Mouse (Mus musculus) left cerebral cortex, postnatal 4 days (tissue): ENCODE measurements at regions not wholly inside any gene's neighbourhood (a gene's known extent, or its start where the extent isn't known, plus 50 kb on each side); places are given as distances from the start of the nearest gene placed in this dataset.

Experiments used
- DNase-seq: peaks from one replicate; pipeline ENCODE4 v3.0.0-alpha.2; 2022
- intact Hi-C: fragments of 180-260 bp; cut with DNase I; formaldehyde crosslinking; loops from one replicate; pipeline ENCODE4 v1.15.1; 2025

DNA sequence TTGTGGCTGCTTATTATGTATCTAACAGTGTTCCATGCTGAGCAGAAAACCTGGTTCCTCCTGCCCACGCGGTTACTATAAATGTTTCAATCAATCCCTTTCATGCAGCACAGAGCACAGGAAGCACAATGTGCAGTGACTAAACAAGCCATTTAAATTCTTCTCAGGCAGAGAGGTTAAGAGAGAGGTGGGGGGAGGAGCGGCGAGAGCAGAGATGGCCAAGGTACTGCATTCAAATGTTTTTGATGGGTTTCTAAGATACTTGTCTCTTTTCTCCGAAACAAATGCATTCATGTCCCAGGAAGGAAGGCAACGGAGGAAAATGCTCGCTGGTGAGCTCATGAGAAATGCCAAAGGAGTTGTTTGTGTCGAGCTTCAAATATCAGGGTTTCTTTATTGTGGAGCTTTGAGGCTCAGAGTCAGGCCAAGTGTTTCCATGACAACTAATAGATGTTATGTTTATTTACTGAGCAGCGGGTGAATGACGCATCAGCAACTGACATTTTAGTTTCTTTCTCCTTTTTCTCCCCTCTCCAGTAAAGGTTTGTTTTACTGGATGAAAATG is 122.8 kb upstream of the Npvf start:
- peak; percentile 70 for DNase-seq
- intact Hi-C loops, result no loop called here

DNA sequence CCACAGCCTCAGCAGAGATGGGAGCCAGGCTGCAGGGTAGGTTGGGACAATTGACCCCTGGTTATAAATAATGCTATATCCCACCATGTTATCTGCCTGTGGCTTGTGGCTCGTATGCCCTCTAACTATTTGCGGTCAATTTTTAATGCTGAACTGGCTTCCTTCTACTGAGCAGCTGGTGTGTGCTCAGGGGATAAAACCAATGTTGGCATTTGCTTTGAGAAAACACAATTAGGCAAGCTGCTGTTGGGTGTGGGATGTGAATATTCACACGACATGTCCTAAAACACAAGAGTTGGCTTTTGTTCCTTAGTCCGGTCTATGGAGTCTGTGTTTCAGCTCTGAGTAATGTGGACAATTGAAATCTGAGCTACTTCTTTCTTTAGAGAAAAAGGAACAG is 123.6 kb upstream of the Npvf start:
- intact Hi-C loops, result no loop called here
- no peak for DNase-seq

DNA sequence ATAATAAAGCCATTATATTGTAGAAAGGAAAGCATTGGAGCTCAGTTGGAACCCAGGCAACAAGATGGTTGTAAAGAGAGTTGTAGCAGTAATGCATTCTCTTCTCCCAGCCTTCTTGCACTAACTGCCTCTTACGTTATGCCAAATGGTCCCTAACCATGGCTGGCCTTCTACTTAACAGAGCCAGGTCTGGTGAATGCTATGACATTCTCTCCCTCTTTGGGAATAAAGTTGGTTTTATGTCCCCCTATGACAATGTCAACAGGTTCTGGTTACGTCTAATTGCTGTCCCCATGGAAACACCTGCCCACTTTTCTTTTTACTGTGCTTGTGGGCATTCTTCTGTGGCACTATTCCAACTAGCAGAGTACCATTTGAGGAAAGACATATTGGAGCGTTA is 126.4 kb upstream of the Npvf start:
- intact Hi-C loops, result no loop called here
- no peak for DNase-seq

DNA sequence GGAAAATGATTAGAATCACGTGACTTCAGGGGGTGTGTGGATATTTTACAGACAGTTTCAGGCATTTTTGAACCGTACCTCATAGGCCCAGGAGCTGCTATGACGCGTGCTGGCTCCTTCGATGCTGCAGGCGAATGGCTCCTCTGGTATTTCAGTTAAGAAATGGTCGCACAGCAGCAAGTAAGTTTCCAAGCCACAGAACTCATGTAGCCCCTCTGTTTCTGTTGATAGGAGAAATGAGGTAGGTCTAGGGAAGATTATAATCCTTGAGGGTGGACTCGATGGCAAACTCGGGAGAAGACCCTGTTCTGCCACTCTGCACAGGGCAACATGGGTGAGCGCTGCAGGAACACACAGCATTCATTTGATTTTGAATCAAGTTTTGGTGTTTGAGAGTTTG is 127.0 kb upstream of the Npvf start:
- intact Hi-C loops, result no loop called here
- no peak for DNase-seq

DNA sequence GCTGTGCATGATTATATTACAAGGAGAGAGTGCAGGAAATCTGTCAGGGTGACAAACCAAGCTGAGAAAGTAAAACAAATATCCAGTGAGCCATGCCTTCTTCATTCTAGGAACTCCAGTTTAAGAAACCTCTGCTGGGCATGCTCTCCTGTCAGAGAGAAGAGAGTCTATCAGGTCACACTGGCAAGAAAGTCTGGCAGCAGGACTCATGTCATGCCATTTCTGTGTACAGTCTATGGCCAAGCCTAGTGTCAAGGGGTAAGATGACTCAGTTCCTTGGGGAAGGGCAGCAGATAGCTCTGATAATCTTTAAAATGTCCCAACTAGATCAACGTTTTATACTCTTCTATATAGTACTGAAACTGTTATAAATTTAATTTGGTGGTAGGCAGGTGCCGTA is 128.0 kb upstream of the Npvf start:
- no peak for DNase-seq
- intact Hi-C loops, result no loop called here

DNA sequence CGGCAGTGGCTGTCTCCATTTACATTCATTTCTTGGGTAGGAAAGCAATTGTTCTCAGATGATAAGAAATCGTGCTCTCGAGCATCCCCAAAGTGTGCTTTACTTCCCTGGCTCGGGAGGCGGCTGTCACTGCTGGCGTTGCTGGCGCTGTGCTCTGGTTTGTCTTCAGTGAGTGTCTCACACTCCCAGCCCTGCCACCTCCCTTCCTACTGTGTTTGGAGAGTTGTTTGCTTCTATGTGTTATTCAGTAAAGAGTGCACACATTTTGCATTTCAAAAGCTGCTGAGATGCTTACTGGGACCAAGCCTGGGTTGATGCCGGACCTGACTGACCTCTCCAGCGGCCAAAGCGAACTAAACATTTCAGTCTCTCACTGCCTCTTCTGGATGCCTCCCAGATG is 129.3 kb upstream of the Npvf start:
- intact Hi-C loops, result no loop called here
- peak; percentile 74 for DNase-seq

DNA sequence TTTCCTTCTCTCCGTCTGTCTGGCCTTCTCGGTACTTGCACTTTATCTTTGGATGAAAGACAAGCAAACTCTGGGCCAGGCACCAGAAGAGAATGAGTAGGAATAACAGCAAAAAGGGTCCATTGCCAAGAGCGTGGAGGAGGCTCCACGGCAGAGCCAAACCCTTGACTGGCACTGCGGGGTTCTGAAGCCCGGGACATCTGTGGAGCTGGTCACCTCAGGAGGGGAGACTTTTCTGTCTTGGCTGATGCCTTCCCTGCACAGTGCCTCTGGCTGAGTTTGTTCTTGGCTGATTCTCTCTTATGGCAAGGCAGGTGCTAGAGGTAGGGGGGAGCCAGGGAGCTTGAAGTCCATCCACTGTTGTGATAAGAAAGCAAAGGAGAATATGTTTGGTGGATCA is 130.1 kb upstream of the Npvf start:
- intact Hi-C loops, result no loop called here
- DNase-seq, result peak; percentile 83

DNA sequence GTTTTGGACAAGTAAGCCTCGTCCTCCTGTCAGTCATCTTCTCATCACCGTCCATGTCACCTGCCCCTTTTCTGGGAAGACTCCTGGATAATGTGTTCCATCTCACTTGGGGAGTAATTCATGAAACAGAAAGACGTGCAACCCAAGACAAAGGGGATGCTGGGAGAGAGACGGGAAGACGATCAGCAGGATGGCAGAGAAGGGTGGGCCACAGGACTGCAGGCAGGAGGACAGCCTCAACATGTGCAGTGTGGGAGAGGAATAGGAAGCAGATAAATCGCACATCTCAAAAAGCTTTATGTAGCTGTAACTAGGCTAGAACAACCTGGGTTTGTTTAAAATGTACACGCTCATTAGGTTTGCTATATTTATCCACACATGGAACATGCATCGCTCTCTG is 133.4 kb upstream of the Npvf start:
- intact Hi-C loops, result no loop called here
- no peak for DNase-seq

DNA sequence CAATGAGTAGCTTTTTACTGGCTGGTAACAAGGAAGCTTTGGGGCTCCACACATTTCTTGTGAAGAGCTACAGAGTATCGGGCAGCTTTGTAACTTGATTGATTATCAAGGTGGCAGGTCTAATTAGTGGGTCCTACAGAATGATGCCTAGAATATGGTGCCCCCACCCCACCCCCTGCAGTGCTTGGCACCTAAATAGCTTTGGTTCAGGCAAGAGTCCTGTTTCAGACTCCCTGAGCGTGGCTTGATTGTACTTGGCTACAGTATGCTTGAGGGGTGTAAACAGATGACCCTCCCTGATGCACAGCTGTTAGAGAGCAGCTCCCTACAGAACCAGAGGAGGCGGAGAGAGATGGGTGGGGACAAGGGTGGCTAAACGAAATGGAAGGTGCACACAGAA is 145.7 kb upstream of the Npvf start:
- intact Hi-C loops, result no loop called here
- peak; percentile 73 for DNase-seq

DNA sequence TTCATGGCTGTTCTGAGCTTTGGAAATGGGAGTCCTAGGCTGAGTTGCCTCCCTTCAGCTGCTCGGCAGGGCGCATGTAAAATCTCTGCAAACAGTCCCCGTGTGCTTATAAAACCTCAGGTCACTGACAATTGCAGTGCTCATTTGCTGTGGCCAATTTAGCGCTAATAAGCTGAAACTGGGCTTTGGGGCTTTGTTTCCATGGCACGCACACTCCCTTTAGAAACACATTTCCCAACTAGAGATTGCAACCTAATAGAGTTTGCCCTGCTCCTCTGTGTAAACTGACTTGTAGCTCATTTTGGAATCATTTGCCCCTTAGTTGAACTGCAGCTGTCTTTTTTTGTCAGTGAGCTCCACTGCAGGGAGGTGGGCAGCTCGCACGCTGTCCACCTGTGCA is 148.7 kb upstream of the Npvf start:
- intact Hi-C loops, result no loop called here
- no peak for DNase-seq

DNA sequence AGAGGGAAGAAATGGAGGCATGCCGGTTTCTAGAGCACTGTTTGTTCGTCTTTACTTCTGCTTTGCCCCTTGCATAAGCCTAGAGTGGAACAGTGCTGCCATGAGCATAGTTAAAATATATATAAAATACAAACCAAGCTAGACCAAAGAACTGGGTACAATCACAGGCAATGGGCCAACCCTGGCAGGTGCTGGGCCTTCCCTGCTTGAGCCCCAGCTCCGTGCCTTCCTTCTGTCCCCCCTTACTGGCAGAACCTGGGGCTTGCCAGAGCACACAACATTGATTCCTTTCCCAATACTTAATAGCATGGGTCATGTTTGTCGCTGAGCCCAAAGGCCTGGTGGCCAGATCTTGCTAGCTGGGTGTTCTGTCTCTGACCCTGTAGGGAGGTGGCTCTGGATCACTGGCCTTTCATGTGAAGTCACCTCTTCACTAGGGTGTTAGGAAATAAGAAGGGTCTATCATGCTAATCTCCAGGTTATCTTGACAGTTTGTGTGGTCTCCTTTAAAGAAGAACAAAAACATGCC is 150.3 kb upstream of the Npvf start:
- peak; percentile 48 for DNase-seq
- intact Hi-C loops, result no loop called here

DNA sequence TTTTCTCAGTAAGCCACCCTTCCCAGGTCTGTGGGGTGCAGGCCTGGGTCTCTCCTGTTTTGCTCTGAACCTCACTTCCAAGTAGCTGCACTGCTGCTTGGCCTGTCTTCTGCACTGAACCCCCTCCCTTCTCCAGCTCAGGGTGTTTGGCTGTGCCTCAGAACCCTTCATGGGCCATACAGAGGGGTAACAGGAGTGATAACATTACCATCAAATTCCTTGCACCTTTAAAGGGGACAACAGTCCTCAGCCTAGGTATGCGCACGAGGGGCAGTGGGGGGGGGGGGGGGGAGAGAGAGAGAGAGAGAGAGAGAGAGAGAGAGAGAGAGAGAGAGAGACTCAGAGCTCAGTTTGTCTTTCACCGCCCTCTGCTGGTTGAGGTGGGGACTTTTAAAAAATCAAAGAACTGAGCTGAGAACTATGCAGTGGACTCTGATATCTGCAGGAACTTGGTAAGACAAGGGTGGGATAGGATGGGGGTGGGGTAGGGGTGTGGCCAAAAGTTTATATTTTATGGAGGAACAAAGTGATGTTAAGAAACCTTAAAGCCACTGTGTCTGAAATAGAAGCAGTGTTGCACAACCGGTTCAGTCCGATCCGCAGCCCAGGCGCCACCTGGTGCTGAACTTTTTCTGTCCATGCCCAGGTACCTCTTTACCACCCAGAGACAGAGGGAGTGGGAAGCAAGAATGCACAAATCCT is 152.3 kb upstream of the Npvf start:
- intact Hi-C loops, result loop anchor here (1.0 to 2.0 kb wide), 2 partner anchors 127 to 362 kb away; no protein-coding TSS in a partner anchor

DNA sequence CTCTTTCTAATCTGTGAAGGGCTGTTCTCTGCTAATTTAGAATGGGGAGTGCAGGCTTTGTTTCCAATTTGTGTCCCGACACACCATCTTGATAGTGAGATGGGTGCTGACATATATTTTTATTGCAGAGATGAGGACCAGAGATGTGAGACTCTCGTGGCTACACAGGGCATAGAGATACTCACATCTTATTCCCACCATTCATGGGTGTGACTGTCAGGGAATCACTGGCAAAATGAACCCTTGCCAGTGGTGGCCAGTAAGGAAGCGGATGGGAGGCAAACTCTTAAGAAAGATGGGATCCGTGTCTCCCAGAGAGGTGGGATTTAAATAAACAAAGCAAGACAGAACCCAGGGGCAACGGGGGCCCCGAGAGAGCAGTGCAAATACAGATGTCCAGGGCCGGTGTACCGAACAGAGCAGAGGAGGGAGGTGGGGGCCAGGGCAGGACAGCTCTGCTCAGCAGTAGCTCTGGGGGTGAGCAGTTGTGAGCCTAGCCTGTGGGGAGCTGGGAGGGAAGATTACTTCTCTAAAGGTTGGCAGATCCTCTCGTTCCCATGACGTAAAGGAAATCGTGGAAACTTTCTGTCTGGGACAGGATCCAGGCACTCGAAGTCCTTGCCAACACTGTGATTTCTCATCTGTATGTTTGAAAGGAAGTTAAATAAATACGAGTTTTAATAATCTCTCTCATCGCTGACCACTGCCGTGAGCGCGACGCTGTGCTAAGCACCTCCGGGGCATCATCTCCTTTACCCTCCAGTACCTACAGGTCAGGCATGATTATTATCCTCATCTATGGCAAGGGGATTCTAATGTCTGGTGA is 153.2 kb upstream of the Npvf start:
- intact Hi-C loops, result loop anchor here (2.0 kb wide), 2 partner anchors 129 to 361 kb away; no protein-coding TSS in a partner anchor
- peak; percentile 28 for DNase-seq

More for the DNA sequence above, 152.3 kb upstream of the Npvf start:
- DNase-seq, result peak; percentile 65

DNA sequence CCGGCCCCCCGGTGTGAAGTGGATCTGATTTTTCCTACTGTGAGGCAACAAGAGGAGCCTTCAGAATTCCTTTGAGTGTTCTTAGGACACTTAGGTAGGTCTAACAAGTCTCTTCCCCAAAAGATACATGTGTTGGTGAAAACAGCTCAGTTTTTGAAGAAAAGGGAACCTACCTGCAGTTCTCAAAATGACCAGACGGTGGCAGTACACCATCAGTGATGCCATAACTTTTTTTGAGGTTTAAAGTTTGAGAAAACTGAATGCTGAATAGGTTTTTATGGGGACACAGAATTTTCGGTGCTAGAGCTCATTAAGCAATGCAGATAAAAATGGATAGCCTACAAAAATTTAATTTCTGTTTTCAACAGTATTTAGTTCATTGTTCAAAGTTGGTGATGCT is 153.9 kb upstream of the Npvf start:
- peak; percentile 77 for DNase-seq
- intact Hi-C loops, result loop anchor here (2.0 kb wide), 1 partner anchor 129 kb away; no protein-coding TSS in a partner anchor

DNA sequence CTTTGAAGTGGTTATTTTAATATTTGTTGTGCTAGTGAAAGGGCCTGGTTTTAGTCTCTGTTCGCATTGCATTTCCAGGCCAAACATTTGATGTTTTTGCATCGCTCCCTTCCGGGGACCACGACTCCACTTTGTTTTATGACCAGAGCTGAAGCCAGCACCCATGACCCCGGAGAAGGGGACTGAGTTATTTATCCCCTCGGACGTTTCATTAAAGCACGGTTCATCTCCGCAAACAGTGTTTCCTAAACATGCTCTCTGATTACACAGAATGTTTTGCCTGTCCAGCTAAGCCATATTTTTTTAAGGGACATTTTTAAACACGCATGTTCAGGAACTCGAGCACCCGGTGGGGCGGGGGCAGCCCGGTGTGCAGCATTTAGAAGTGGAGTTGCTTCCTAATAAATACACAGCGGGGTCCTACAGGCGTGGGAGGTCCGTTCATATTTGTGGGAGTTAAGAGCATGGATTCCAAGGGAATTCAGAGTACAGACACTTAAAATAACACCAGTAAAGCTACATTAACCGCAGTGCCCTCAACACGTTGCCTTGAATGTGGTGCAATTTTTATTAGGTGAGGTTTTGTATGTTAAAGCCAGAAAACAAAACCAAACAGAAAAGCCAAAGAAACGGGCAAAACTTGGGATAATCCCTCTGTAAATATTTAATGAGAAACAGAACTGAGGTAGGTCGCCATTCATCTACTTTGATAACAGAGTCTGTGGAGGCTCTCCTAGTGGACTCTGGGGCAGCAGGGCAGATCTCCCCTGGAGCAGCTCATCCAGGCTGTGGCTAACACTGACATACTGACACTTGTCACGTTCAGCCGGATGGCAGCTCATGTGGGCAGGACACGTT is 154.8 kb upstream of the Npvf start:
- intact Hi-C loops, result loop anchor here (2.0 kb wide), 1 partner anchor 128 kb away; no protein-coding TSS in a partner anchor

DNA sequence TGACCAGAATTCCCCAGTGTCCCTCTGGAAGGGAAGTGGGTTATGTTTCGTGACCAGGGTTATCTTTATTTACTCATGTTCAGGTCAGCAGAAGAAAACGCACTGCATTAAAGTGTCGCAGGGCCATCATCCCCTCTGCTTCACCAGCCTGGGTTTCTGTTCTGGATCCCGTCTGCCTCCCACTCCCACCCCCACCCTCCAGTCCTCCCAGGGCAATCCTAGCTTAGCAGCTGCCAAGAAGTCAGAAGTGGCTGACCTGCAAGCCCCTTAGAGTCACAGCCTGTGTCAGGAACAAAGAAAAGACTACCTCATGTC is 155.4 kb upstream of the Npvf start:
- no peak for DNase-seq
- intact Hi-C loops, result loop anchor here (2.0 kb wide), 1 partner anchor 127 kb away; no protein-coding TSS in a partner anchor

More for the DNA sequence above, 154.8 kb upstream of the Npvf start:
- no peak for DNase-seq

DNA sequence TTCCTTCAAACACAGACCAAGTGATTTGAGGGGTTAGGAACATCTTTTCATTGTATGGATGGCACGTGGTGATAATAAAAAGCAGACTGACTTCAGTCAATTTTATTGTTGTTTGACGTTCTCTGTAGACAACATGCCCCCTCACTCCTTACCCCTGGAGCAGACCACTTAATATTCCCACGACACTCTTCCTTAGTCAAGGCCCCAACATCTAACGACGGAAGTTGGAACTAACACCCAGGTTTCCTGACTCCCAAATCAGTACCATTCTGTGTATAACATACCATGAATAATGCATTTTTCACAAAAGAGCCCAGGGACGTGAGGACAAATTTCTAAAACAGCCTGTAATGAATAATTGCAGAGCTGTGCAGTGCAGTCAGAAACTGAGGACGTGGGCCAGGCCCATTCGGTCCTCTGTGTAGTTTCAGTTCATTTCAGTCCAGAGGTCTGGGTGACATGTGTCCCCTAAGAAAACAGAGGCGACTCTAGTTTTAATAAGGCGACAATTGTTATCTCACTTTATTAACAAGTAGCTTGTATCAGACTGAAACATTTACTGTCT is 160.8 kb upstream of the Npvf start:
- DNase-seq, result no peak
- intact Hi-C loops, result no loop called here

DNA sequence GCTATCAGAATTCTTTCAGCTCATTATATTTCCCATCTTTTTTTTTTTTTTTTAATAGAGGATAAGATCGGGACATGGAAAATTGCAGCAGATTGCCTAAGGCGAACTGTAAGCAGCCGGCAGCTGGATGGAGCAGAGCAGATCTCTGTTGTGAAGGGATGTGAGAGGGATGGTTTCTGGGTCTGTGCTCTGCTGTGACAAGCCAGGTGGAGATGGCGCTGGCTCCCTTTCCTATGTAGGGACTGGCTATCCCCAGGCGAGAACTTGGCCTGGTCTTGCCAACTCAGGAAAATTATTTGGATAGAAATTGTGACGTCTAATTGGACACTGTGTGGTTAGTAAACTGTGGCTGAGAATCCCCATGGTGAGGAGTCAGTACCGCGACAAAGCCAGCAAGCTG is 161.3 kb upstream of the Npvf start:
- peak; percentile 50 for DNase-seq
- intact Hi-C loops, result no loop called here

DNA sequence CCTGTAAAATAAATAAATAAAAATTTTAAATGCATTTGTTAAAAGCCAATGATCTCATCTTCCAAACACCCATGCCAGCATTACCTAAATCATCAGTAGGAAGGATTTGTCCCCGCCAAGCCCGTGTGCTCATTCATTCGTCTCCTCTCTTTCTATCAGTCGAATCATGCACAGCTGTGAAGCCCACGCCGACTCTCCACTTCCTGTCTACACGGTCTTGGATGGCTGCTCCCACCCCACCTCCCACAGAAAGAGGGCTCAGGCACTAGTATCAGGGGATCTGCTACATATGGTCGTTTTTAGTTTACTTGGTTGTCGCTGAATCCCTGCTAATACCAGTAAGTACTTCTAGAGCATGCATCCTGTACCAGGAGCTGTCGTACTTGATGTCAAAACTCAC is 163.2 kb upstream of the Npvf start:
- intact Hi-C loops, result no loop called here

DNA sequence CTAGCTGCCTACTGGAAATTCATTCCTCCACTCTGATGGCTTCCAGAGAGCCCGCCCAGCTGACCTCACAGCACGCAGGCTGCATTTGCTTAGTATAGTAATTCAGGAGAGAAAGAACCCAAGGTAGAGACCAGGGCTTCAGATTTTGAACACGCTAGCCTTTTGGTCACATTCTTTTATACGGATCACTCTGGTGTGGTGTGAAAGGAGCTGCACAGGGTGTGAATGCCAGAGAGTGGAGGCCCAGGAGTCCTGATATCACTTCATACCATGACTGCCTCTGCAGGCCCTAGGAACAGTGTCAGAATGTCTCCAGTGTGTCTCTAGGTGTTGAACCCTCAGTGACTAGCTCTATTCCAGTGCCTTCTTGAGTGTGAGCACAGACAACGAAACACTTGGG is 164.2 kb upstream of the Npvf start:
- DNase-seq, result no peak

More for the DNA sequence above, 163.2 kb upstream of the Npvf start:
- DNase-seq, result no peak

More for the DNA sequence above, 164.2 kb upstream of the Npvf start:
- intact Hi-C loops, result no loop called here
